Mouse (Mus musculus) right cerebral cortex, postnatal 36 days (tissue): ENCODE measurements at regions not wholly inside any gene's neighbourhood (a gene's known extent, or its start where the extent isn't known, plus 50 kb on each side); places are given as distances from the start of the nearest gene placed in this dataset.
"Not testable (repeated sequence)": the region's sequence is repeated elsewhere in the genome, so short reads cannot be mapped to it uniquely, and the experiment has no call there.

Source experiments
- DNase-seq, 2 experiments: peaks; one replicate each; pipeline ENCODE4 v3.0.0; 2022; ENCODE audit warnings: low spot score in 2 of 2, mixed read lengths in 1 of 2

DNA sequence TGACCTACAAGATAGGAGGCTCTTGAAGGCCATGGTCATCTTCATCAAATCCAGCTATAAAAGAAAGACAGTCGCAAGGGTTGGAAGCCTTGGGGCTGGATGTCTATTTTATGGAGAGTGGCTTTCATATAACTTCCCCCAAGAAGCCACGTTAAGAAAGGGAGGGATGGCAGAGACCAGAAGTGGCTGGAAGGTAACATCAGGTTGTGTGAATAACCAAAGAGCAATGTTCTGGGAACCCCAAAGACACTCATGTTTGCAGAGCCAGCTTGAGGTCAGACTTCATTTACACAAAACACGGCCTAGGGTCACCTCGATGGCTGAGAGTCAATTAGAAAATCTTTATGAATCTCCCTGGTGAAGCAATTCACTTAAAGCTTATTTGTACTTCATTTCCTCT, 90.0 kb upstream of the Irx2 start:
- no peak for DNase-seq

DNA sequence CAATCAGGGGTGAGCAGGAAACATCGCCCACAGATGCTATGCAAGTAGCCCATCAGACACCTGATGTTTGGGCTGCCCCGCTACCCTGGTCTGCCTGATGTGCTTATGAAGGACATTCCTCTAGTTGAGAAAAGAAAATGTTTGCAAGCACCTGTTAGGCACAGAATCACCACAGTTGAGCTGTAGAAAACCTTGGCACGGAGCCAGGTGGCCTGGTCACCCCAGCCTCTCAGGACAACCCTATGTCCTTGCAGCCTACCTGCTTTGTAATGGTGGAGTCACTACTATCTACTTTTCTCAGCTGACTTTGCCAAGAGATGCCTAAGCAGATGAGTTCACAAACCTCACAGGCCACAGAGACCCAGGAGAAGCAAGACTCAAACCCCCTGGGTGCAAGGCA, 86.9 kb upstream of the Irx2 start:
- no peak for DNase-seq

DNA sequence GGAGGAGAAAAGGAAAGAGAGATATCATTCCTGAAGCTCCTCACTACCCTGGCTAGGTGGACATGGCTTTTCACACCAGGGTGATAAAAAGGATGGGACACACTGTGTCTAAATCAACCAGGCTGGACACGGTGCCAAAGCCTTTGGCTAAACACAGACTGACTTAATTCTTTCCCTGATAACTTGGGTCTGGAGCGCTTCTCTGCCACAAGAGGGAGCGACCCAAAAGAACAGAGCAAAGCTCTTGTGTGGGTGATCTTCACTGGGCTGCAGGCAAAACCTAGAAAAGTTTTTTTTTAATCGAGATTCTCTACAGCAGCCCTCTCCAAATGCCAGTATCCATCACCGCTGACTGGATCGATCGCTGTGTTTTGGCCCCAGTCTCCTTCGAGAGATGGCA, 70.7 kb upstream of the Irx2 start:
- DNase-seq = no peak

DNA sequence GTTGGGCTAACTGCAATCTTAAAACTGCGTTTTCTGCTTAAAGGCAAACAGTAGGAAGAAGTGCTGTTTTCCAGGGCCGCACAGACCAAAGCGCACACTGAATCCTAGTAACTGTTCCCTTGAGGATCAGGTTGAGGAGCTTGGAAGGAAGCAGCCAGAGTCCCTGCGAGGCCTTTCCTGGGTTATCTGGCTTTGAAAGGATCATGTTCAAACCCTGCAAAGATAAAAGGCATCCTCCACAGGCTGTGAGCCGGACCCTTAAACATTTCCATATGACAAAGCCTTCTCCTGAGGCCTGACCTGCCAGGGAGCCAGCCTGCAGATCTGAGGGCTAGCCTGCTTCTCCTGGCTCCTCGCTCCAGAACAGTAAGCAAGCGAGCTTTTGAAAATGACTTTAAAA, 56.7 kb upstream of the Irx2 start:
- no peak for DNase-seq

DNA sequence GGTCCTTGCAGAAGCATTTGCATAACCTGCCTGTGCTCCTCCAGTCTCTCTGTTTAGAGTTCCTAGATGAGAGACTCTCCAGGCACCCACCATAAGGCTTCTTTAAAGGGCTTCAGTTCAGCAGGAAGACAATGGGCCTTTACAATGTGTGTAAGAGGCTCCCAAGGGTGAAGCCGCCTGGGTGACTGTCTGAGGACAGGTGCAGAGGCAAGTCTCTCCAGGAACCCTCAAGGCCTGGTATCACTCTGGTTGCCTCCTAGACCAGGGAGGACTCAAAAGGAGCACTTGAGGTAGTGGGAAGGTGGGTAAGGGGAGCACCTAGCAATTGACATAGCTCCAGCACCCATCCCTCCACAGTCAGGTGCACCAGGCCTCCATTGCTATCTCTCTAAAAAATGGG, 55.8 kb upstream of the Irx2 start:
- no peak for DNase-seq

DNA sequence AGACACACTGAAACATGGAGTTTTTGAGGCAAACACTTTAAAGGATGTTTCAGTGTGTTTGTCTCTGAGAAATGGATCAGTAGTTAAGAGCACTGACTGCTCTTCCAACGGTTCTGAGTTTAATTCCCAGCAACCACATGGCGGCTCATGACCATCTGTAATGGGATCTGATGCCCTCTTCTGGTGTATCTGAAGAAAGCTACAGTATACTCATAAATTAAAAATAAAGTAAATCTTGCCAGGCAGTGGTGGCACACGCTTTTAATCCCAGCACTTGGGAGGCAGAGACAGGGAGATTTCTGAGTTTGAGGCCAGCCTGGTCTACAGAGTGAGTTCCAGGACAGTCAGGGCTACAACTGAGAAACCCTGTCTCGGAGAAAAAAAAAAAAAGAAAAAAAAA, 54.5 kb upstream of the Irx2 start:
- not testable (repeated sequence) for DNase-seq

DNA sequence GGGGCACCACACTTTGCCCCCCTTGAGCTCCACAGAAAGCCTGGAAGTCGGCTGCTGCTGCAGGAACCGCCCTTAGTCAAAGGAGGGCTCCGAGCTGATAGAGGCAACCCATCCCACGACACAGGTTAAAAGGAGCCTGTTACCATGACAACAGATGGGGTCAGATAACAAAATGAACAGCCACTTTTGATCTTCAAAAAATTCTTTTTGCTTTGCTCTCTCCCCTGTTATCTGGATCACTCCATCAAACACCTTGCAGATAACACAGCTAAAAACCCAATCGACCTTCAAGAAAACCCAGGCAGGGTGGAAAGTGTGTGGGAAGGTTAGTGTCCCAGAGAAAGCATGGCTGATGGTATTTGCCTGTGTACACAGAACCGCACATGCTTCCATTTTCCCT, 52.1 kb upstream of the Irx2 start:
- DNase-seq = no peak

DNA sequence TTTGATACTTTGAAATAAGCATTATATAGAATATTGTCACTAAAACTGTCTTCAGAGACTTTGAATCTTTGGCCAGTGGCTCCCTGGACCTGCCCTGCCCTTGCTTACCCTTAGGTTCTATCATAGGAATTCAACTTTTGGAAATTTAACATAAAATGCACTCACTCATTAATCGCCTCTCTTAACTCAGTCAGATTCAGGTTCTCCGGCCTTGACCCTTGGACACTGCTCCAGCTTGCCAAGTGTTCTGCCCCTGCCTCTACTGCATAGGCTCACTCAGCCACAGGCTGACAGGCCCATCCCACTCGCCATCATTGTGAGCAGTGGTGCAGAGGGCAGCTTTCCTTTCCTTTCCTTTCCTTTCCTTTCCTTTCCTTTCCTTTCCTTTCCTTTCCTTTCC, 50.2 kb upstream of the Irx2 start:
- DNase-seq = no peak
